Mouse (Mus musculus): ENCODE data around the gene Gm3646. TPM values are rescaled to one million over a fixed set of nuclear protein-coding genes. Genes with fewer than 3 reads are reported as not detected.

Gene Gm3646
- polyA plus RNA-seq, 1 experiment from 2014 or later: 0.82 TPM

DNA sequence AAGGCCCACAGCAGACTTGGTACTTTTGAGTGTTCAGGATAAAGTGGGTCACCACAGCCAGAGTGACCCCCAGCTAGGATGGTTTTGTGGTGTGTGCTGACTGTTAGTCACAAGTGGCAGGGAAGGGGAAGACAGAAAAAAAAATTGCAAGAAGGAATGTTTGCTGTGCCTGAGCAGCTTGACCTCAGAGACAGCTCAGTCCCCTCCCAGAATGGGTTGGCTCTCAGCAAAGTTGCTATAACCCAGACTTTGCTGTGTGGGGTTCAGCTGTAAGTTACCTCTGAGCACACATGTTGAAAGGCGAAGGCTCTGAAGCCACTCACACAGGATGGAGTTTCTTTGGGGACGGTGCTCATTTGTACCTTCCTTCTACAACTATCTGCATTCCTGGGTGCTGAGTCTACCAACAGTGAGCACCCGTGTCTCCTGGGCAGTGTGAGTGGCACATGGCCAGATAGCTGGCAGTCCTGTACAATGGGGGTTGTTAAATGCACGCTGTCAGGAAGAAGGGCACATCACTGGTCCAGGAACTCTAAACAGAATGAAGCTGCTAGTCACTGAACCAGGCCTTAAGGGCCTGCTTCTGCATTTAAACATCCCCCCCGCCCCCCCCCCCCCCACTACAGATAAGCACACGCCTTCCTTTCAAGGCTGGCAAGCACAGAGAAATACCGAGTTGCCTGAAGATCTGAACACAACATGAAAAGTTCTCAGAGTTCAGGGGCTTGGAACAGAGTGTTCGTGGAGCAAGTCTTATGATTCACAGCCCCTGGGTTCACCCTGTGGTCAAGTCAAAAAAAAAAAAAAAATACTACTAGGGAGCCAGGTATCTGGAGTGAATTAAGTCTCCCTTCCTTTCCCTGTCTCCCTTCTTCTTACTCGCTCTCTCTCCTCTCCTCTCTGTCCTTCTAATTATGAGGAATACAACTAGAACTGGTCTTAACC lies 45.6 kb downstream of the Gm3646 start:
- Histone ChIP-seq H3K36me3 (no peaks in the 10 kb centered on the region), H3K4me1 (replicated peaks) (peaks cover 38% of the 10 kb centered on the region), H3K27ac (ENCODE audit: poor library complexity, severe bottlenecking) (0 out of 2 replicates have a peak overlapping the region, but pooled peaks have one; percentile 10), H3K4me2 (no peak overlapping the region), H3K9ac (no peak overlapping the region), H3K27me3 (replicated peaks) (no peaks in the 10 kb centered on the region), H3K9me3 (replicated peaks) (no peaks in the 10 kb centered on the region), H3K4me3 (no peak overlapping the region)
- ATAC-seq (ENCODE audit: insufficient number of reproducible peaks, low FRiP score): no peak
- 26% methylated on average over 9 of the region's 9 CpGs for WGBS

DNA sequence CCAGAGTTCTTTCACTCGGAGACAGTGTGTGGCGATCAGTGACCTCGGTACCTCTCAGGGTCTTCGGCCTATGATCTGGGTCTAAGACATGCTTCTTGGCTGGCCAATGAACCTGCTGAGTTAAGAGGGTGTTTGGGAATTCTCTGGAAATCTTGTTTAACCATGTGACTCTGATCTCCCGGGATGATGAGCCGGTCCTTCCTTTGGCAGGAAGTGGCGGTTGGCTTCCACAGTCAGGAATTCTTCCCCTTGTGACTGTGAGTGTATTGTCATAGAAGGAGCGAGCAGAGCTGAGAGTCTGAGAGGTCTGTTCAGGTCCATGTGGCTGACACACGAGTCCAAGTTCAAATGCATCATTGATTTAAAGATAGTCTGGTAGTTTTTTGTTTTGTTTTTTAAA lies 46.9 kb downstream of the Gm3646 start:
- H3K4me1 ChIP-seq (replicated peaks): peaks cover 45% of the 10 kb centered on the region

DNA sequence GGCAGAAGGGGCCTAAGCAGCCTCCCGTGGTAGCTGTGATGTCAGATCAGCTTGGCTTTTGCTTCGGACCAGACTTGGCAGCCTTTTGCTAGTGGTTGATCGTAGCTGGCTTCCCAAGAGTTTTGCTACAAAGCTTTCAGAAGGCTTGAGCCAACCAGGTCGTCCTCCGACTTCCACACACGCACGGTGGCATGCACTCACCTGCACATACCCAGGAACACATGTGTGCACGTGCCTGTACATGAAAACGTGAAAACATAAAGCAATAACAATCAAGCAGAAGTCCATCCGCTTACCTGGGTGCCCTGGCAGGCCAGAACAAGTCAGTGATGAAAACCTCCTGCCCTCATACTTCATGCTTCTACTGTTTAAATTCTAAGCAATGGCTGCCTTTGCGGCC lies 48.2 kb downstream of the Gm3646 start:
- 83% methylated on average over 11 of the region's 11 CpGs for WGBS
- no peak overlapping the region for H3K9ac ChIP-seq
- no peaks in the 10 kb centered on the region for H3K9me3 ChIP-seq (replicated peaks)
- H3K4me1 ChIP-seq (replicated peaks): peaks cover 45% of the 10 kb centered on the region
- no peak overlapping the region for H3K27ac ChIP-seq (ENCODE audit: poor library complexity, severe bottlenecking)
- H3K4me3 ChIP-seq: no peak overlapping the region
- ATAC-seq (ENCODE audit: insufficient number of reproducible peaks, low FRiP score): no peak
- no peak overlapping the region for H3K4me2 ChIP-seq
- H3K36me3 ChIP-seq: no peaks in the 10 kb centered on the region
- H3K27me3 ChIP-seq (replicated peaks): no peaks in the 10 kb centered on the region

More for the DNA sequence above, 46.9 kb downstream of the Gm3646 start:
- Histone ChIP-seq H3K4me2 (no peak overlapping the region), H3K9ac (no peak overlapping the region), H3K36me3 (no peaks in the 10 kb centered on the region), H3K4me3 (no peak overlapping the region), H3K27me3 (replicated peaks) (no peaks in the 10 kb centered on the region), H3K27ac (ENCODE audit: poor library complexity, severe bottlenecking) (no peak overlapping the region), H3K9me3 (replicated peaks) (no peaks in the 10 kb centered on the region)
- no peak for ATAC-seq (ENCODE audit: insufficient number of reproducible peaks, low FRiP score)
- WGBS: 70% methylated on average over 9 of the region's 9 CpGs

DNA sequence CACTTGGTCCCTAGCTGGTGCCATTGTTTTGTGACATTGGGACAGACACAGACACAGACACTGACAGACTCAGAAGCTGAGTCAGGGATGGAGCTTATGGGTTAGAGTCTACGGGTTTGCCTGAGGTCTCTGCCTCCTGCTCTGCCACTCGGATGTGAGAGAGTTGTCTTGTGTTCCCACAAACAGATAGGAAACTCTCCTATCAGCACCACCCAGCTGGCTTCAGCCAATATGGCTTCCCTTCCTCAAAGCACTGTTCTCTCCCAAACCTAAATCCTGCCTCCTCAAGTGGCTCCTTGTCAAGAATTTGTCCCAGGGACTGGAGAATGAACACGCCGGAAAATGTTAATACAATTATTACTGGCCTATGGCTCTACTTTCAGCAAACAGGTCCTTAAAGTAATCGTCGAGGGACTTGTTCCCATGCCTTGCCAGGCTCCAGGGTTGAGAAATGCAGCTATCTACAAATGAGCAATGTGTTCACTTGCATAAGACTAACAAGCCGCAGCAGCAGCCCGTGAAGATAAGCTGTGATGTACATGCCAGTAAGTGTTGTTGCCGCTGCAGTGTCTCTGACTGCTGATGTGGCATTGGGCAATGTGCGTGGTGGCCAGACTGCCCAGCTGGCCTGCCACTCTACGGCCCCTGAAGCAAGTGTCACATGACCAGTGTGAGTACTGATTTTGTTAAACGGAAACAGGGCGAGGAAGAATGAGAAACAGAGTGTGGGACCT lies 50.7 kb downstream of the Gm3646 start:
- peak; percentile 52; the same call in 1 of the 2 replicates for ATAC-seq (ENCODE audit: insufficient number of reproducible peaks, low FRiP score)
- H3K4me3 ChIP-seq: no peak overlapping the region
- H3K36me3 ChIP-seq: no peaks in the 10 kb centered on the region
- no peak overlapping the region for H3K9ac ChIP-seq
- peak overlapping the region; percentile 42 for H3K27ac ChIP-seq (ENCODE audit: poor library complexity, severe bottlenecking)
- no peaks in the 10 kb centered on the region for H3K9me3 ChIP-seq (replicated peaks)
- 29% methylated on average over 13 of the region's 13 CpGs for WGBS
- peak overlapping the region; percentile 24; the same call in 1 of the 2 replicates for H3K4me2 ChIP-seq
- no peaks in the 10 kb centered on the region for H3K27me3 ChIP-seq (replicated peaks)
- H3K4me1 ChIP-seq (replicated peaks): peaks cover 44% of the 10 kb centered on the region

Other genes starting within 250 kb of the Gm3646 start
- gene Rnf149, start 227.9 kb downstream of the Gm3646 start, polyA plus RNA-seq (2016; fragmentation: Nextera tagmentation; extraction: Ambion mirVana): 21.0 and 22.0 TPM in 2 replicates
- 0.05 TPM in 2 replicates for gene Creg2, start 153.9 kb downstream of the Gm3646 start, polyA plus RNA-seq (2016; fragmentation: Nextera tagmentation; extraction: Ambion mirVana)
- 0.69 and 1.2 TPM in 2 replicates for gene Rfx8, start 84.3 kb downstream of the Gm3646 start, polyA plus RNA-seq (2016; fragmentation: Nextera tagmentation; extraction: Ambion mirVana)
- gene Map4k4, start 95.6 kb upstream of the Gm3646 start, polyA plus RNA-seq (2016; fragmentation: Nextera tagmentation; extraction: Ambion mirVana): 26.1 and 31.8 TPM in 2 replicates

Data from heart, embryonic 12.5 days (tissue).